Mouse (Mus musculus): ENCODE measurements around the gene Cirbp. TPM values are rescaled to one million over a fixed set of nuclear protein-coding genes. Genes with fewer than 3 reads are reported as not detected.

The Cirbp gene
- total RNA-seq, 4 experiments from 2014 or later: 124 to 159 (median 143) TPM

GRCm38 (mm10) chr10:80137626-80138552 lies 27.9 kb upstream of the Cirbp start:
- DNase-seq (ENCODE audit: low spot score in 2 of 2): peak in 1 of 2 experiments; percentile 73

- DNase-seq (ENCODE audit: low spot score in 2 of 2): peak; percentile 65 to 79
Observed at GRCm38 (mm10) chr10:80138553-80139438, 27.0 kb upstream of the Cirbp start, which contains the start of gene Atp5d. Gene Atp5d (plus strand): TSS chr10:80138632.

DNA sequence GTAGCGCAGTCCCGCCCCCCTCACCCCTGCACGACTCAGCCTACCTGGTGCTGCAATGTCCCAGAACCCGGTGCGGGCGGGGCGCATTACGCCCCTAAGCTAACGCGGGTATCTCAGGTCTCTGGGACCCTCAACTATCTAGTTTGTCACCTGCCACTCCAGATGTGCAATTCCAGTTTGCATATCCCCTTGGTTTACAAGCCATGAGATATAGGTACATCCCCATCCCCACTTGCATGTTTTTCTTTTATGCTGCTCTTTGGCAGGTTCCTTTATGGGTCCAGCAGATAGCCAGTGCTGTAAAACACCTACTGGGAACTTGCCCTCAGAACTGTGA lies 26.4 kb upstream of the Cirbp start:
- no peak for DNase-seq (ENCODE audit: low spot score in 2 of 2)

- no peak for DNase-seq (ENCODE audit: low spot score in 2 of 2)
Observed at GRCm38 (mm10) chr10:80139975-80140665, 25.7 kb upstream of the Cirbp start.

GRCm38 (mm10) chr10:80140666-80141035 lies 25.1 kb upstream of the Cirbp start, which contains the start of gene Cbarp:
Gene Cbarp (minus strand): TSS chr10:80140835.
- no peak for DNase-seq (ENCODE audit: low spot score in 2 of 2)

- DNase-seq (ENCODE audit: low spot score in 2 of 2): peak; percentile 94 to 98
Observed at GRCm38 (mm10) chr10:80141243-80141642, 24.5 kb upstream of the Cirbp start.

- DNase-seq (ENCODE audit: low spot score in 2 of 2): peak in 1 of 2 experiments; percentile 96
Observed at GRCm38 (mm10) chr10:80141786-80142529, 23.8 kb upstream of the Cirbp start.

- peak in 1 of 2 experiments; percentile 63 for DNase-seq (ENCODE audit: low spot score in 2 of 2)
Observed at GRCm38 (mm10) chr10:80142530-80142925, 23.3 kb upstream of the Cirbp start.

GRCm38 (mm10) chr10:80143664-80144063 lies 22.1 kb upstream of the Cirbp start:
- no peak for DNase-seq (ENCODE audit: low spot score in 2 of 2)

- DNase-seq (ENCODE audit: low spot score in 2 of 2): no peak
Observed at GRCm38 (mm10) chr10:80144159-80144558, 21.6 kb upstream of the Cirbp start.

DNA sequence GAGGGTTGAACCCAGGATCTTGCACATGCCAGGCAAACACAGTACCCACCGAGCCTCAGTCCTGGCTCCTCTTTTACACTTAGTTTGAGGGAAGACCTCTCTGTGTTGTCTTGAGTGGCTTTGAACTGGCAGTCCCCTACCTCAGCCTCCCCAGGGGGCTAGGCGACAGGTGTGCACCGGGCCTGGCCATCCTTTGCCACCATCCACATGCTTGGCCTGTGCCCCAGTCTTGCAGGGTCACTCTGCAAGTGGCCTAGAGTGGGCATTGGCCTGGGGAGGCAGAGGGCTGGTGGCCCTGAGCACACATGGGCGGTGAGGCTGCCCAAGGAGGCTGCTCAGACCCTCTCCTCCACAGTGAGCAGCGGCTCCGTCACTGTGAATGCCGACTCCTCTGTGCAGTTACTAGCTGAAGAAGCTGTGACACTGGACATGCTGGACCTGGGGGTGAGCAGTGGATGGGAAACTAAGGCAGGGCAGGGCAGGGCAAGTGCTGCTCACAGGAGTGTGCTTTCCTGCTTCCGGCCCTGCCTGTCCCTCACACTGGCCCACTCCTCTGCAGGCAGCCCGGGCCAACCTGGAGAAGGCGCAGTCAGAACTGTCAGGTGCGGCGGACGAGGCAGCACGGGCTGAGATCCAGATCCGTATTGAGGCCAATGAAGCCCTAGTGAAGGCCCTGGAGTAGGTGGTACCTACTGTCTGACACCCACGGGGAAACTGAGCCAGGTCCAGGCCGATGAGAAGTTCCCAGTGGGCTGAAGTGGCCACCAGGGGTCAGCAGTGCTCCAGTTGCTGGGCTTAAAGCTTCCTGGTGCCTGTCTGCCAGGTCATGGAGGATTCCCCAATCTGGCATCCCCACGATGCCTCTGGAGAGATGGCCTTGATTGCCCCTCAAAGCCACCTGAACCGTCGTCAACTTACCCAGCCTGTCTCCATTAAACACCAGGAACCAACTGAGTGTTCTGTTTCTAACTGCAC lies 20.6 kb upstream of the Cirbp start:
- DNase-seq (ENCODE audit: low spot score in 2 of 2): peak in 1 of 2 experiments; percentile 79

DNA sequence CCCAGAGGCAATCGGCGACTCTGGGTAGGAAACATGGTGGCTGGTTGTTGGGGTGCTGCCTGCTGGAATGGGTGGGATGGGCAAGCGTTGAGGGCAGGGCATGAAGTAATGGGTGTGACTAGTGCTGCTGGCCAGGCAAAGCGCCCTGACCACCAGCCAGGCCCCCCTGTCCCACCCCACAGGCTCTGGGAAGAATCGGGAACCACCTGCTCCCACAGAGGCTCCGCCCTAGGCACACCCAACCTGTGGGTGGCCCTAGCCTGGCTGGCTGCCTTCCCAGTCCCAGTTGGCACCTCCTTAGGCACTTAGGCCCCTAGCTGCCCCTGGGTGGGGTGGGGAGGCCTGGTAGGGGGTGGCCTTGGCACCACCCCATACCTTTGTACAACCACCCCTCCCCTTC lies 19.9 kb upstream of the Cirbp start:
- no peak for DNase-seq (ENCODE audit: low spot score in 2 of 2)

DNA sequence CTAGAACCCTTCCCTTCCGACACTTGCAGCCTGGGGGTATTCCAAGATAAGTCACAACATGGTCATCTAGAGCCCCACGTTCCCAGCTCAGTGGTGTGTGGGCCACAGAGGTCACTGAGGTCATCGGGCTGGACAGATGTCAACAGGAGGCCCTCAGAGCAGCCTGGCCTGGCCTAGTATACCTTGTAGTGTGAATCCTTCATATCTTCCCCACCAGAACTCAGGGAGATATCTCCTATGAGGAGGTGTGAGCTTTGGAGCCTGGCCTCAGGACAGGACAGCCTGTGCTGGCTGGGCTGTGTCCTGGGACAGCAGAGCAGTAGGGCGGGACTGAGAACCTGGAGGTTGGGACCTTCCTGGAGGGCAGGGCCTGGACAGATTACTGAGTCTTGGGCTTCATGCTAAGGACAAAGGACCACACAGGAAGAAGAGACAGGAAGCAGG lies 19.2 kb upstream of the Cirbp start:
- no peak for DNase-seq (ENCODE audit: low spot score in 2 of 2)

DNA sequence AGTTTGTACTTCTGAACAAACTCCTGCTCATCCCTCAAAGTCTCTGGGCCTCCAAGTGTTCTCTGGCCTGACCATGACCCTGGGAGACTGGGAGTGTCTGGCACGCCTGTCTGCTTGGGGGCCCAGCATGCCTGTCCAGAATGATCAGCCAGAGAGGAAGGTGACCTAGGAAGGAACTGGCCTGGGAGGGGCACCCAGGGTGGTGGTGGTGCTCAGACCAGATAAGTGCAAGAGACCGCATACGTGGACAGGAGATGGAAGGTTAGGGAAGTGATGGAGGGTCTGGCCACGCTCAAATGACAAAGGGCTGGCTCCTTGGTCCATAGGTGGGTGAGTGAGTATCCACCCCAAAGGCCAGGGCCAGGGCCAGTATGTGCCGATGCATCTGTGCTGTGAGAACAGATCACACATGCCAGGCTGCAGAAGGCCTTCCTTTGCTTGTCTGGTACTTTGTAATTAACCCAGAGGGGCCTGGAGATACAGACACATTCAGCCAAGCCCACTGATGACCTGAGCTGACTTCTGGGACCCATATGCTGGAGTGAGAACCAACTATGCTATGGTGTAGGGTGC lies 18.6 kb upstream of the Cirbp start:
- no peak for DNase-seq (ENCODE audit: low spot score in 2 of 2)

DNA sequence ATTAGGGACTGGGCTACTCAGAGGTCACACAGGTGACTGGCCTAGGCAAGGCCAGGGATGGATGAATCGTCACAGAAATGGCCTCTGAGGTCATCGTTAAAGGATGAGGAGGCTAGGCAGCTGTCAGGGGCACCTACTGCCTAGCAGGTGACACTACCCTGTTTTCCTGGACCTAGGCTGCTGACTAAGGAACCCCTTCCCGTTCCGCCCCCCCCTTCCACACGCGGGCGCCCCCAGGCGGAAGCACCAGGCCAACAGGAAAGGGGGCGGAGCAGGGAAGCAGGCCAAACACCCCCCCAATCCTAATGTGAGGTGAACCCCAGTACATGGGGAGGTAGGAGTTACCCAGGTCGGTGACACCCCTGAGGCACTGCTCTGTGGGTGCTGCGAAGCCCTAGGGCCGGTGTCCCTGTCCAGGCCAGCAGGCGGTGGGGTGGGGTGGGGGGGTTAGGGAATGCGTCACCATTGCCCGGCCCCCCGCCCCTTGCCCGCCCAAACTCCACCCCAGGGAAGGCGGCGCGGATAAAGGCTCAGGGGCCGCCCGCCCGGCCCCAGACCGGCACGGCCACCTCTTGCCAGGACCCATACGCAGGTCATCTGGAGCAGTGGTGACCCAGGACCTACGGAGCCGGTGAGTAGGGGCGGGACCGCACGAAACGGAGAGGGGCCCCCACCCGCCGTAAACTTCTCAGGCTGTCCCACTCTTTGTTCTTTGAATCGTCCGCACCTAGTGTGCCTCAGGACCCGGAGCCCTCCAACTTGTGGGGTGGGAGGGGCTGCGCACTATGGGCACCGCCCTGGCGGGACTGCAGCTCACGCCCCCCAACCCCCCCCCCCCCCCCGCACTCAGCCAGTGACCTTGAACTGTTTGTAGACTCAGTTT lies 17.8 kb upstream of the Cirbp start, which contains the start of gene Midn:
Gene Midn (plus strand): TSS at position 554 of the 883 bp plus-strand sequence.
- DNase-seq (ENCODE audit: low spot score in 2 of 2): peak in 1 of 2 experiments; percentile 72

DNA sequence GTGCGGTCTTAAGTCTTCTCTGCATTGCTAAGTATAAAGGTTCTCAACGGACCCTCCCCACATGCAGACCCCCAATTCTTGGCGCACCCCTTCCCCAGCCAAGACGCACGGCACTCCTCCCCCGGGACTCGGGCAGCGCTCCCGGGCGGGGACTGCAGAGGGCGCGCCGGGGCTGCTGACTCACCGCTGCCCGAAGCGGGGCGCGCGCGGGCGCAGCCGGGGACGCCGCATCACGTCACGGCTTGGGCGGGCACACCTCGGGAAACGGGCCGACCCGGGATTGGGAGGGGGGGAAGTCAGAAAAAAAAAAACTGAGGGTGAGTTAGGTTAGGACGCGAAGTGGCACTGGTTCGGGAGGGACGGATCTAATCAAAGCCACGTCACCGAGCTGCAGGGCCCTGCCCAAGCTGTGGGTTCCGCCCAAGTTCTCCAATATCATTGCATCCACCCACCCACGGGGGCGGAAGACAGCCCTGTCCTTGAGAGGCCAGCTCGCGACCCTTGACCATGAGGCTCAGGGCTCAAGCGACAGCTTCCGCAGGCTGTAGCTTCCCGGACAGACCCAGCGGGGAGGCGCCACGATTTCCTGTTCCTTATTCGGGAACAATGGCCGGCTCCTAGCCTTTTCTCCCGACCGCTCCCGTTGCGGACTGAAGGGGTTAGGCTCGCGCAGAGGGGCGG lies 17.0 kb upstream of the Cirbp start:
- DNase-seq (ENCODE audit: low spot score in 2 of 2): peak; percentile 90 to 92
